Mouse (Mus musculus) CD8-positive naive resting alpha-beta T cell, adult 57 days (primary cell): ENCODE measurements around the gene Dis3l2. TPM values are rescaled to one million over a fixed set of nuclear protein-coding genes. Genes with fewer than 3 reads are reported as not detected.

Experiments
- total RNA-seq: library from RNA; stranded (reverse); gene quantifications from one replicate; pipeline ENCODE4 v1.2.4, GENCODE M21; 2023

The Dis3l2 gene
- 24.1 TPM for total RNA-seq

DNA sequence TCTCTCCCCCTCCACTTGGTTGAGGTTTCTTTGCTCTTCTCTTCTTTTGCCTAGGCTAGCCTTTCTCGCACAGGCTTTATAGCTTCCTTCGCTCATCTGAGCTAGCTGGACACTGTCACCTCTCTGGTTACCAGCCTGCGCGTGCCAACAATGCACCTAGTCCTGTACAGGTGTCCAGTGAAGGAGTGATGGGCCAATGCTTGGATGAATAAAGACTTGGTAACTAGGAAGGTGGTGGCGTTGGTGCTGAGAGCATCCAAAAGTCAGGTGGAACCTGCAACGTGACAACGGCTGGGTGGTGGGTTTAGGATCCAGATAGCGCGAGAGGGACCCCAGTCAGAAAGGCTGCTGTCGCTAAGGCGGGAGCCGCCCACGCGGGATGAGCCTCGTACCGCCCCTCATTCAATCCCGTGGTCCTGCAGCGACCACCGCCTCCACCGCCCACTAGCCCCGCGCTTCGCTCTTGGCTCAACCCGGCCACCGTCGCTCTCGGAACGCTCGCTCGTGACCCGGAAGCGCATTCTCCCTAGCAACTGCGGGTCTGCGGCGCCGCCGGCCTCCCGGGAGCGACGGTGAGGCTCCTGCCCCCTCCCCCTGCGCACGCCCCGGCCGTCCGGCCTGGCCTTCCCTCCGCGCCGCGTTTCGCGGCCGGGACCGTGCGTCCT, at the start of gene Dis3l2:
TSS of gene Dis3l2 (plus strand) at position 509 of the 665 bp plus-strand sequence.

GRCm38 (mm10) chr1:86670279-86671038, 33.1 kb upstream of the Dis3l2 start, which contains the start of gene Nppc:
Nppc (minus strand) TSS chr1:86670571.

DNA sequence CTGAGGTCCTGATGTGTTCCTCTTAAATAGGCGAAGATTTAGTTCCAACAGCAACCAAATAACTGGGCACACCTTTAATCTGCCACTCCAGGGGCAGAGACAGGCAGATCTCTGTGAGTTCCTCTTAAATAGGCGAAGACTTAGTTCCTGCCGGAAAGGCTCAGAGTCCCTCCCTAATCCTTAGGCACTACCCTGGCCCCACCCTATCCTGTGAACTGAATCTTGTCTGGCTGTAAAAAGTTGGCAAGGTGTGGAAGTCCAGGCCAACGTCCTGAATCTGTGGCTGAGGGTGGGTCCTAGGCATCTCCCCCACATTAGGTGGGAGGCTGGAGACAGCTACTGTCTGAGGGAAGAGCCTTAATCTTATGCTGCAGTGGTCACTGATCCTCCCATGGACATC, 386.2 kb downstream of the Dis3l2 start, which contains the start of gene Alppl2:
TSS of gene Alppl2 (minus strand) at position 101 of the 400 bp plus-strand sequence.

Other genes starting within 250 kb of the Dis3l2 start
- 1,380 TPM for gene Ptma, start 177.1 kb upstream of the Dis3l2 start, total RNA-seq
- 20.1 TPM for gene Pde6d, start 121.2 kb upstream of the Dis3l2 start, total RNA-seq
- 10.7 TPM for gene Cops7b, start 120.9 kb upstream of the Dis3l2 start, total RNA-seq
- not detected for gene Nppc, start 33.2 kb upstream of the Dis3l2 start, total RNA-seq